Mouse (Mus musculus): ENCODE measurements around the gene Eme2. TPM values are rescaled to one million over a fixed set of nuclear protein-coding genes. Genes with fewer than 3 reads are reported as not detected.
A peak's percentile ranks its signal among the peaks of the same experiment; 100 is the strongest.
"Not testable (repeated sequence)": the region's sequence is repeated elsewhere in the genome, so short reads cannot be mapped to it uniquely, and the experiment has no call there.

Gene Eme2
- polyA plus RNA-seq (2015; fragmentation: Nextera tagmentation; extraction: Ambion mirVana), result 27.4 and 29.9 TPM in 2 replicates

GRCm38 (mm10) chr17:24894995-24895547, at the start of gene Eme2, which contains the start of gene Mrps34:
Gene Eme2 (minus strand): TSS chr17:24895087.
Gene Mrps34 (plus strand): TSS chr17:24895116.
- Histone ChIP-seq H3K9ac (peak within 1 kb of the TSS; percentile 92), H3K4me3 (peak within 1 kb of the TSS; percentile 90), H3K36me3 (peaks cover 67% of the 10 kb centered on the region), H3K27me3 (no peaks in the 10 kb centered on the region), H3K4me2 (peak within 1 kb of the TSS; percentile 95), H3K27ac (peak within 1 kb of the TSS; percentile 89), H3K4me1 (peaks cover 40% of the 10 kb centered on the region), H3K9me3 (no peaks in the 10 kb centered on the region)
- peak; percentile 54; the same call in 1 of the 2 replicates for ATAC-seq (ENCODE audit: insufficient number of reproducible peaks, low FRiP score, low TSS enrichment, low read depth)
- WGBS, result under 1% methylated on average over 62 of the region's 62 CpGs

GRCm38 (mm10) chr17:24943589-24943988, 48.7 kb upstream of the Eme2 start:
- H3K9ac ChIP-seq; H3K4me2 ChIP-seq; H3K4me3 ChIP-seq; H3K9me3 ChIP-seq; H3K4me1 ChIP-seq; H3K27me3 ChIP-seq; ATAC-seq (ENCODE audit: insufficient number of reproducible peaks, low FRiP score, low TSS enrichment, low read depth); H3K27ac ChIP-seq: not testable (repeated sequence)
- H3K36me3 ChIP-seq, result peaks cover 61% of the 10 kb centered on the region
- WGBS, result 83% methylated on average over 1 of the region's 1 CpGs

GRCm38 (mm10) chr17:24943036-24943435, 48.1 kb upstream of the Eme2 start:
- no peaks in the 10 kb centered on the region for H3K9me3 ChIP-seq
- H3K36me3 ChIP-seq, result peaks cover 56% of the 10 kb centered on the region
- no peak overlapping the region for H3K9ac ChIP-seq
- H3K4me3 ChIP-seq, result no peak overlapping the region
- H3K4me1 ChIP-seq, result no peaks in the 10 kb centered on the region
- ATAC-seq (ENCODE audit: insufficient number of reproducible peaks, low FRiP score, low TSS enrichment, low read depth), result no peak
- no peaks in the 10 kb centered on the region for H3K27me3 ChIP-seq
- no peak overlapping the region for H3K4me2 ChIP-seq
- no peak overlapping the region for H3K27ac ChIP-seq
- 90% methylated on average over 7 of the region's 7 CpGs for WGBS

- peaks cover 50% of the 10 kb centered on the region for H3K36me3 ChIP-seq
Measured at GRCm38 (mm10) chr17:24942453-24942852, 47.6 kb upstream of the Eme2 start.

GRCm38 (mm10) chr17:24937266-24937665, 42.4 kb upstream of the Eme2 start:
- Histone ChIP-seq H3K9ac (no peak overlapping the region), H3K27ac (peak overlapping the region; percentile 82), H3K4me2 (peak overlapping the region; percentile 67), H3K9me3 (no peaks in the 10 kb centered on the region), H3K27me3 (no peaks in the 10 kb centered on the region), H3K36me3 (0 out of 2 replicates have a peak, but pooled peaks cover 8% of the 10 kb centered on the region), H3K4me1 (peaks cover 22% of the 10 kb centered on the region), H3K4me3 (peak overlapping the region; percentile 74)
- peak; percentile 20; the same call in 1 of the 2 replicates for ATAC-seq (ENCODE audit: insufficient number of reproducible peaks, low FRiP score, low TSS enrichment, low read depth)
- 47% methylated on average over 6 of the region's 6 CpGs for WGBS

More at GRCm38 (mm10) chr17:24942453-24942852, 47.6 kb upstream of the Eme2 start:
- H3K9ac ChIP-seq; H3K9me3 ChIP-seq; H3K27ac ChIP-seq; ATAC-seq (ENCODE audit: insufficient number of reproducible peaks, low FRiP score, low TSS enrichment, low read depth); H3K4me3 ChIP-seq; H3K4me1 ChIP-seq; H3K4me2 ChIP-seq; H3K27me3 ChIP-seq: not testable (repeated sequence)
- WGBS, result 12% methylated on average over 2 of the region's 2 CpGs

GRCm38 (mm10) chr17:24936259-24937237, 41.7 kb upstream of the Eme2 start, which contains the start of gene Mapk8ip3:
Gene Mapk8ip3 (minus strand): TSS chr17:24936977.
- Histone ChIP-seq H3K4me1 (peaks cover 22% of the 10 kb centered on the region), H3K27ac (peak within 1 kb of the TSS; percentile 82), H3K27me3 (no peaks in the 10 kb centered on the region), H3K9ac (peak within 1 kb of the TSS; percentile 80), H3K4me2 (peak within 1 kb of the TSS; percentile 67), H3K9me3 (no peaks in the 10 kb centered on the region), H3K4me3 (peak within 1 kb of the TSS; percentile 74), H3K36me3 (peaks cover 6% of the 10 kb centered on the region; the same call in 1 of the 2 replicates)
- peak; percentile 93 for ATAC-seq (ENCODE audit: insufficient number of reproducible peaks, low FRiP score, low TSS enrichment, low read depth)
- WGBS, result under 1% methylated on average over 78 of the region's 78 CpGs

- Histone ChIP-seq H3K9ac (peak overlapping the region; percentile 80), H3K27me3 (no peaks in the 10 kb centered on the region)
Measured at GRCm38 (mm10) chr17:24935666-24936065, 40.8 kb upstream of the Eme2 start.

GRCm38 (mm10) chr17:24934926-24935325, 40.0 kb upstream of the Eme2 start:
- Histone ChIP-seq H3K4me1 (peaks cover 22% of the 10 kb centered on the region), H3K9ac (peak overlapping the region; percentile 80; the same call in 1 of the 2 replicates), H3K4me3 (peak overlapping the region; percentile 74), H3K27ac (no peak overlapping the region), H3K36me3 (peaks cover 6% of the 10 kb centered on the region; the same call in 1 of the 2 replicates), H3K9me3 (no peaks in the 10 kb centered on the region), H3K4me2 (peak overlapping the region; percentile 67; the same call in 1 of the 2 replicates), H3K27me3 (no peaks in the 10 kb centered on the region)
- no peak for ATAC-seq (ENCODE audit: insufficient number of reproducible peaks, low FRiP score, low TSS enrichment, low read depth)
- 79% methylated on average over 4 of the region's 4 CpGs for WGBS

More at GRCm38 (mm10) chr17:24935666-24936065, 40.8 kb upstream of the Eme2 start:
- peak overlapping the region; percentile 74 for H3K4me3 ChIP-seq
- H3K4me2 ChIP-seq, result peak overlapping the region; percentile 67
- H3K27ac ChIP-seq, result no peak overlapping the region
- peaks cover 6% of the 10 kb centered on the region; the same call in 1 of the 2 replicates for H3K36me3 ChIP-seq
- ATAC-seq (ENCODE audit: insufficient number of reproducible peaks, low FRiP score, low TSS enrichment, low read depth), result no peak
- H3K9me3 ChIP-seq, result no peaks in the 10 kb centered on the region
- peaks cover 22% of the 10 kb centered on the region for H3K4me1 ChIP-seq

GRCm38 (mm10) chr17:24933163-24933562, 38.3 kb upstream of the Eme2 start:
- H3K4me1 ChIP-seq, result peaks cover 22% of the 10 kb centered on the region
- H3K27ac ChIP-seq, result no peak overlapping the region
- H3K9me3 ChIP-seq, result no peaks in the 10 kb centered on the region
- H3K36me3 ChIP-seq, result peaks cover 6% of the 10 kb centered on the region; the same call in 1 of the 2 replicates
- WGBS, result 74% methylated on average over 4 of the region's 4 CpGs
- H3K4me3 ChIP-seq, result no peak overlapping the region
- H3K4me2 ChIP-seq, result no peak overlapping the region
- no peak for ATAC-seq (ENCODE audit: insufficient number of reproducible peaks, low FRiP score, low TSS enrichment, low read depth)
- no peak overlapping the region for H3K9ac ChIP-seq
- H3K27me3 ChIP-seq, result no peaks in the 10 kb centered on the region

- Histone ChIP-seq H3K27ac (no peak overlapping the region), H3K4me3 (no peak overlapping the region), H3K27me3 (no peaks in the 10 kb centered on the region), H3K9me3 (no peaks in the 10 kb centered on the region), H3K9ac (no peak overlapping the region), H3K4me1 (peaks cover 22% of the 10 kb centered on the region), H3K36me3 (peaks cover 12% of the 10 kb centered on the region), H3K4me2 (no peak overlapping the region)
- ATAC-seq (ENCODE audit: insufficient number of reproducible peaks, low FRiP score, low TSS enrichment, low read depth), result no peak
- WGBS, result 94% methylated on average over 4 of the region's 4 CpGs
Measured at GRCm38 (mm10) chr17:24932431-24932830, 37.5 kb upstream of the Eme2 start.

- no peak for ATAC-seq (ENCODE audit: insufficient number of reproducible peaks, low FRiP score, low TSS enrichment, low read depth)
- H3K4me3 ChIP-seq, result no peak overlapping the region
- WGBS, result 61% methylated on average over 1 of the region's 1 CpGs
- no peak overlapping the region for H3K4me2 ChIP-seq
- H3K4me1 ChIP-seq, result peaks cover 8% of the 10 kb centered on the region; the same call in 1 of the 2 replicates
- H3K27ac ChIP-seq, result no peak overlapping the region
- H3K27me3 ChIP-seq, result no peaks in the 10 kb centered on the region
- H3K36me3 ChIP-seq, result peaks cover 35% of the 10 kb centered on the region
- H3K9ac ChIP-seq, result no peak overlapping the region
- H3K9me3 ChIP-seq, result no peaks in the 10 kb centered on the region
Measured at GRCm38 (mm10) chr17:24929506-24929905, 34.6 kb upstream of the Eme2 start.
